Mouse (Mus musculus) liver, embryonic 14.5 days (tissue): ENCODE measurements around the gene Spag8. TPM values are rescaled to one million over a fixed set of nuclear protein-coding genes. Genes with fewer than 3 reads are reported as not detected.

Source experiments
- ATAC-seq: fragments of 200-750 bp; cut with Nextera tagmentation; 2 replicates; pipeline ENCODE4 v1.8.0; 2017; ENCODE audit warnings: moderate number of reproducible peaks, mild to moderate bottlenecking, moderate library complexity; ENCODE audit not compliant: insufficient read depth
- DNase-seq, 3 experiments: peaks; one replicate each; pipeline ENCODE4 v3.0.0-alpha.2; 2012 to 2013; ENCODE audit warnings: low read depth in 3 of 3, low spot score in 3 of 3
- H3K27ac ChIP-seq: fragments of 300-500 bp; sonication (generic); 2 replicates; pipeline ENCODE4 v1.5.1; 2014; ENCODE audit warnings: moderate library complexity, mild to moderate bottlenecking, control low read depth, inconsistent platforms
- H3K27me3 ChIP-seq: fragments of 300-500 bp; sonication (generic); 2 replicates; pipeline ENCODE4 v1.6.1; 2014; ENCODE audit warnings: mild to moderate bottlenecking, low read length, moderate library complexity; ENCODE audit not compliant: control insufficient read depth, insufficient read depth
- H3K36me3 ChIP-seq: fragments of 300-500 bp; sonication (generic); replicated peaks from 2 replicates; pipeline ENCODE4 v1.6.1; 2014; ENCODE audit warnings: low read depth; ENCODE audit not compliant: control insufficient read depth, insufficient read depth
- H3K4me1 ChIP-seq, 2 experiments: fragments of 200-500 bp in 1 of 2; fragments of 300-500 bp in 1 of 2; sonication (generic) in 1 of 2; replicated peaks; 2 replicates each; pipeline ENCODE4 v1.6.1; 2012 to 2014; ENCODE audit warnings: antibody characterized with exemption in 1 of 2, inconsistent platforms in 1 of 2, low read length in 1 of 2; ENCODE audit not compliant: control insufficient read depth in 2 of 2, insufficient read depth in 2 of 2
- H3K4me2 ChIP-seq: fragments of 300-500 bp; sonication (generic); 2 replicates; pipeline ENCODE4 v1.6.1; 2014; ENCODE audit warnings: low read depth, mild to moderate bottlenecking, control low read depth, moderate library complexity
- H3K4me3 ChIP-seq, 2 experiments: fragments of 200-500 bp in 1 of 2; fragments of 300-500 bp in 1 of 2; sonication (generic) in 1 of 2; 2 replicates each; pipeline ENCODE4 v1.5.1; 2012 to 2014; ENCODE audit warnings: low read depth in 2 of 2, low read length in 2 of 2, mild to moderate bottlenecking in 2 of 2, control low read depth in 1 of 2, inconsistent platforms in 1 of 2, moderate library complexity in 1 of 2; ENCODE audit not compliant: insufficient read depth in 1 of 2
- H3K9ac ChIP-seq: fragments of 300-500 bp; sonication (generic); replicated peaks from 2 replicates; pipeline ENCODE4 v1.6.1; 2014; ENCODE audit warnings: mild to moderate bottlenecking, control low read depth, moderate library complexity
- H3K9me3 ChIP-seq: fragments of 300-500 bp; sonication (generic); 2 replicates; pipeline ENCODE4 v1.6.1; 2016; ENCODE audit warnings: low read length, mixed read lengths; ENCODE audit not compliant: control insufficient read depth
- CTCF ChIP-seq: IDR thresholded peaks from 2 replicates; pipeline ENCODE4 v1.5.1; 2016; ENCODE audit warnings: antibody characterized with exemption, low read depth, control low read depth
- EP300 ChIP-seq: IDR thresholded peaks from 2 replicates; pipeline ENCODE4 v1.6.1; 2016; ENCODE audit warnings: antibody characterized with exemption, low read depth
- WGBS: fragments of 180-500 bp; shearing (Covaris S2); extraction: QIAGEN DNeasy Blood & Tissue Kit; methylation state at CpG from one replicate; pipeline ENCODE4 v1.1.7; 2014; ENCODE audit not compliant: insufficient replicate concordance; 5-methylcytosine and 5-hydroxymethylcytosine counted together
- polyA plus RNA-seq, 2 experiments: library from polyadenylated mRNA; depleted of rRNA in 1 of 2; stranded (reverse) in 1 of 2; unstranded in 1 of 2; fragments of >200 nt; fragmentation: Nextera tagmentation in 1 of 2; extraction: Ambion mirVana in 1 of 2; gene quantifications; 2 replicates each; pipeline versions ENCODE4 v1.2.1 to v1.2.3; 2012 to 2014

The Spag8 gene
- polyA plus RNA-seq, 2 experiments: 0.16 to 0.24 TPM

DNA sequence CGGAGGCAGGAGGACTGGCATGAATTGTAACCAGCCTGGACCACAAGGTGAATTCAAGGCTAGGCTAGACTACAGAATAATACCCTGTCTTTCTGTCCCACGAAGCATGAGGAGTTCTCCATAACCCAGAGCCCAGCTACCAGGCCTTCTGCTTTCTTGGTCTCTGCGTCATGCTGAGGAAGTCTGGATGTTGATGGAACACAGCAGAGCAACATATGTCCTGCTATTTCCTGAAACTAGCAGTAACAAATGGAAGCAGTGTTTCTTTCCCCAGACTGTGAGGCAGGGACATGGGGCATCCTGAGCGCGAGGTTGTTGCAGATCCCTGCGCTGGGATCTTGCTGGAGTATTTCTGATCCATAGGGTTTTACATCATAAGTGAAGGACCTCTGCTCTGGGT, 25.1 kb upstream of the Spag8 start:
- H3K36me3 ChIP-seq: no peaks in the 10 kb centered on the region
- no peak overlapping the region for H3K27ac ChIP-seq
- no peak for ATAC-seq
- H3K4me3 ChIP-seq: no peak overlapping the region
- H3K4me1 ChIP-seq: no peaks in the 10 kb centered on the region
- no peaks in the 10 kb centered on the region for H3K9me3 ChIP-seq
- no peak for TF ChIP-seq EP300
- no peak for TF ChIP-seq CTCF
- DNase-seq: no peak
- no peaks in the 10 kb centered on the region for H3K27me3 ChIP-seq
- no peak overlapping the region for H3K4me2 ChIP-seq
- H3K9ac ChIP-seq: no peak overlapping the region
- WGBS: 71% methylated on average over 6 of the region's 6 CpGs

DNA sequence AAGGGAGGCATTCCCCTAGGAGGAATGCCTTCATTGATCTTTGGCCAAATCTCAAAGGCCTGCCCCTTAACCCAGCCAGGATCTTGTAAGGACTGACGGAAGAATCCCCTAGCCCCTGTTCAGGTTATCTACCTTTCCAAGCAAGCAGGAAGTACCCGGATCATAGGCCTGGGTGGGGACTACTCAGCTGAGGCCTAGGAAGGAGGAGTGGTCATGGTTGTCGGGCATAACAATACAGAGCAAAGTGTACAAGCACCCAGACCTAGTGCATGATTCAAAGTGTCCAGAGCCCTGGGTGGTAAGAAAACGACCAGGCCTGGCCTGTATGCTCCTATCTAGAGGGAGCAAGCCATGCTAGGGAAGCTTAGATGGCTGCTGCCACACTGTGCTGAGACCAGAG, 22.2 kb upstream of the Spag8 start:
- no peak for TF ChIP-seq CTCF
- TF ChIP-seq EP300: no peak
- DNase-seq (no peak), ATAC-seq (no peak)
- Histone ChIP-seq H3K4me1 (no peaks in the 10 kb centered on the region), H3K27ac (no peak overlapping the region), H3K4me3 (no peak overlapping the region), H3K9ac (no peak overlapping the region), H3K9me3 (no peaks in the 10 kb centered on the region), H3K27me3 (no peaks in the 10 kb centered on the region; the same call in 1 of the 2 replicates), H3K36me3 (no peaks in the 10 kb centered on the region), H3K4me2 (no peak overlapping the region)
- 55% methylated on average over 4 of the region's 4 CpGs for WGBS

DNA sequence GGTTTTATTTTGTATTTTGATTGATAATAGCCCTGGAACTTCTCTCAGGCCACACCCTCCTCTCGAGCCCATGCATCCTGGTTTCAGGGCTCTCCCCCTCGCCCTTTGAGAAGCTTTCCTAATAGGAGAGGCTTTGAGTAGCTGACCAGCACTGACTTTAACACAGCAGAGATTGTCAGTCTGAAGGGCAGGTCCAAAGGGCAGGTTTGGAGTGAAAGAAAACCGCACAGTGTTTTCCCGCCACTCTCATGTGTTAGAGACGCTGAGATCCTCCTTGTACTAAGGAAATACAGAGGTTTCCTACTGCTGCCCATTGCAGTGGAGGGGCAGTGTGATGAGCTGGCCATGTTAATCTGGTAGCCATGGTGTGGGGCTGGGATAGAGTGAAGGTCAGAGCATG, 21.6 kb upstream of the Spag8 start:
- H3K9ac ChIP-seq: no peak overlapping the region
- no peaks in the 10 kb centered on the region for H3K9me3 ChIP-seq
- 43% methylated on average over 5 of the region's 5 CpGs for WGBS
- no peak overlapping the region for H3K27ac ChIP-seq
- no peaks in the 10 kb centered on the region for H3K4me1 ChIP-seq
- H3K4me3 ChIP-seq: no peak overlapping the region
- H3K36me3 ChIP-seq: no peaks in the 10 kb centered on the region
- no peak overlapping the region for H3K4me2 ChIP-seq
- no peak for TF ChIP-seq CTCF
- TF ChIP-seq EP300: no peak
- ATAC-seq (no peak), DNase-seq (no peak)
- H3K27me3 ChIP-seq: no peaks in the 10 kb centered on the region; the same call in 1 of the 2 replicates

DNA sequence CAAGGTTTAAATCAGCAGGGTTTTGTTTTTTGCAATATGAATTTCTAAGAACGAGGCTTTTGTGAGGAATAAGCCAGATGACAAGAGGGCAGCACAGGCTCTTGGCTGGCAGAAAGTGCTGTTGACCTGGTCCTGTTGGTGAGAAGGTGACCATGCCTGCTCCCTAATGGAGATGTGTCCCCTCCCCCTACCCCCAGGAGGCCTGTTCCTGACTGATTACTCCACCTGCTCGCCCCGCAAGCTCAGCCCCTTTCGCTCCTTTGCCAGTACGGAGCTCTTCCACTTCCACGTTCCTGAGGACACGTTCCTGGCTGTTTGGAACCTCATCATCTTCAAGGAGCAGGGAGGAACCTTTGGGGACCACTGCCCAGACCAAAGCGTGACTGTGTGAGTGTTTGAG, 20.3 kb upstream of the Spag8 start:
- H3K4me1 ChIP-seq: peaks cover under 1 to 5% of the 10 kb centered on the region in 2 experiments
- H3K9ac ChIP-seq: no peak overlapping the region
- no peak overlapping the region for H3K27ac ChIP-seq
- TF ChIP-seq EP300 (no peak), CTCF (no peak)
- 62% methylated on average over 8 of the region's 8 CpGs for WGBS
- H3K27me3 ChIP-seq: no peaks in the 10 kb centered on the region; the same call in 1 of the 2 replicates
- H3K36me3 ChIP-seq: no peaks in the 10 kb centered on the region
- H3K4me3 ChIP-seq: no peak overlapping the region
- no peaks in the 10 kb centered on the region for H3K9me3 ChIP-seq
- no peak for DNase-seq
- no peak for ATAC-seq
- no peak overlapping the region for H3K4me2 ChIP-seq

DNA sequence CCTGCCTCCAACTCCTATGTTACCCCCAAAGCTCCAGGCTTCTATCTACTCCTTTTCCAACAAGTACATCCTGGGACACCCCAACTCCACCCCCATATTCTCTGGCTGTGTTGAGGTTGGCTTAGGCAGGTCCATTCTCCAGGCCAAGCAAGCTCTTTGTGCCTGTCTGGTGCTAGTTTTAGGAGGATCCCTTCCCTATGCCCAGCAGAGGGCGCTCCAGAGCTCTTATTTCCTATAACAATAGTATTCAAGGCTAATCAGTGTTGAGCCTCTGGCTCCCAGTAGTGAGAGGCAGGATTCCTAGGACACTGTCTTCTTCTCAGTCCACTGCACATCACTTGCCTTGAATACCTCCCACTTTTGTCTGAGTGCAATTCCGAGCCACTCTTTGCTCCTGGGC, 18.7 kb upstream of the Spag8 start:
- TF ChIP-seq EP300 (no peak), CTCF (peak; percentile 86)
- Histone ChIP-seq H3K27ac (no peak overlapping the region), H3K4me1 (peaks cover 5 to 9% of the 10 kb centered on the region in 2 experiments), H3K36me3 (no peaks in the 10 kb centered on the region), H3K27me3 (no peaks in the 10 kb centered on the region; the same call in 1 of the 2 replicates), H3K9ac (no peak overlapping the region), H3K9me3 (no peaks in the 10 kb centered on the region), H3K4me3 (no peak overlapping the region), H3K4me2 (no peak overlapping the region)
- 4% methylated on average over 2 of the region's 2 CpGs for WGBS
- ATAC-seq (no peak), DNase-seq (peak; percentile 67 to 75 (median 68))
